Mouse (Mus musculus): ENCODE data around the gene Tram2. TPM values are rescaled to one million over a fixed set of nuclear protein-coding genes. Genes with fewer than 3 reads are reported as not detected.

Gene Tram2
- polyA plus RNA-seq, 1 experiment from 2014 or later: 3.6 TPM

DNA sequence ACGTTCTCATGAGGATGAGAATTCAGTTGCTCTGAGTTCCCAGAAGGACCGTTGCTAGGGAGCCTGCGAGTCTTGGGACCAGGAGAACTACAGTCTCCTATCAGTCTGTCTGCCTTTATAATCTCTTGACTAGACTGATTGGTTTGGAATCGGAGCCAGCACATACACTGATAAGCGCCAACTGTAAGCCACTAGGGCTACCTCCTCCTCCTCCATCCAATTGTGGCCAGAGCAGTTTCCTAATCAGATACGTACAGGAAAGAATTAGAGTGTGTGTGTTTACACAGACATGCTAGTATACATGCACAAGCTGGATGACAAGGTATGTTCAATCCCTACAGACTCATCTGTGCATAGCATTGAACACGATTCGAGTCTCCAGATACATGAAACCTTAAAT lies 30.6 kb downstream of the Tram2 start:
- Histone ChIP-seq H3K27ac (replicated peaks) (no peak overlapping the region), H3K36me3 (ENCODE audit: control insufficient read depth, insufficient read depth, low read length) (no peaks in the 10 kb centered on the region)
- 77% methylated on average over 8 of the region's 8 CpGs for WGBS

DNA sequence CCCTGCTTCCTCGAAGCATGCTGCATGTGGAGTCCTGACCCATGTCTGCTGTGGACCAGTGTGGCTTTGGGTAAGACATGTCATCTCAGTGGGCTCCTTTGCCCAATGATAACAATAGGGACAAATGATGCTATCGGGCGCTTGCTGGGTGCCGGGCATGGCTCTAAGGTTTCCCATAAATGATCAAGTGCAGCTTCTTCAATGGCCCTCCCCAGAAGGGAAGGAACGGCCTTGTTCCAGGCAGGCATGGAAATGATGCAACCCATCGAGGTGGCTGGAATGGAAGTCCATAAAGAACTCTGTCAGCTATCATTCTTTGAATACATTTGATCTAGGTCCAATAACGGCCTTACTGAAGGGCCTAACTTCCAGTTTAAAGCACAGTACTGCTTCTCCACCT lies 36.6 kb downstream of the Tram2 start:
- Histone ChIP-seq H3K4me1 (replicated peaks; ENCODE audit: control insufficient read depth, insufficient read depth) (no peaks in the 10 kb centered on the region), H3K9me3 (ENCODE audit: control insufficient read depth, low read length) (no peaks in the 10 kb centered on the region), H3K27me3 (ENCODE audit: control insufficient read depth, insufficient read depth, low read length) (no peaks in the 10 kb centered on the region), H3K9ac (ENCODE audit: low read length) (no peak overlapping the region), H3K4me3 (ENCODE audit: low read depth, low read length) (no peak overlapping the region), H3K27ac (replicated peaks) (no peak overlapping the region), H3K4me2 (replicated peaks; ENCODE audit: low read depth) (no peak overlapping the region), H3K36me3 (ENCODE audit: control insufficient read depth, insufficient read depth, low read length) (no peaks in the 10 kb centered on the region)
- ATAC-seq (ENCODE audit: low FRiP score, low TSS enrichment) (no peak), DNase-seq (ENCODE audit: low spot score) (no peak)
- TF ChIP-seq EP300 (optimal IDR thresholded peaks at IDR 0.05): no peak
- no peak for TF ChIP-seq CTCF (IDR thresholded peaks at IDR 0.05; ENCODE audit: low read depth)
- WGBS: 84% methylated on average over 7 of the region's 7 CpGs

More for the DNA sequence above, 30.6 kb downstream of the Tram2 start:
- TF ChIP-seq EP300 (optimal IDR thresholded peaks at IDR 0.05) (no peak), CTCF (IDR thresholded peaks at IDR 0.05; ENCODE audit: low read depth) (no peak)
- H3K4me3 ChIP-seq (ENCODE audit: low read depth, low read length): no peak overlapping the region
- ATAC-seq (ENCODE audit: low FRiP score, low TSS enrichment) (no peak), DNase-seq (ENCODE audit: low spot score) (no peak)
- H3K9me3 ChIP-seq (ENCODE audit: control insufficient read depth, low read length): no peaks in the 10 kb centered on the region
- H3K4me2 ChIP-seq (replicated peaks; ENCODE audit: low read depth): no peak overlapping the region
- no peaks in the 10 kb centered on the region for H3K27me3 ChIP-seq (ENCODE audit: control insufficient read depth, insufficient read depth, low read length)
- H3K9ac ChIP-seq (ENCODE audit: low read length): no peak overlapping the region
- no peaks in the 10 kb centered on the region; the same call in 1 of the 2 replicates for H3K4me1 ChIP-seq (replicated peaks; ENCODE audit: control insufficient read depth, insufficient read depth)

- H3K9me3 ChIP-seq (ENCODE audit: control insufficient read depth, low read length): no peaks in the 10 kb centered on the region
- H3K27me3 ChIP-seq (ENCODE audit: control insufficient read depth, insufficient read depth, low read length): no peaks in the 10 kb centered on the region
- H3K4me1 ChIP-seq (replicated peaks; ENCODE audit: control insufficient read depth, insufficient read depth): no peaks in the 10 kb centered on the region
- H3K9ac ChIP-seq (ENCODE audit: low read length): no peak overlapping the region
- 44% methylated on average over 7 of the region's 7 CpGs for WGBS
- no peak overlapping the region for H3K4me2 ChIP-seq (replicated peaks; ENCODE audit: low read depth)
- no peak overlapping the region for H3K27ac ChIP-seq (replicated peaks)
- H3K4me3 ChIP-seq (ENCODE audit: low read depth, low read length): no peak overlapping the region
- ATAC-seq (ENCODE audit: low FRiP score, low TSS enrichment) (0 out of 2 replicates have a peak, but pooled peaks have one; percentile 58), DNase-seq (ENCODE audit: low spot score) (no peak)
- no peaks in the 10 kb centered on the region for H3K36me3 ChIP-seq (ENCODE audit: control insufficient read depth, insufficient read depth, low read length)
- TF ChIP-seq EP300 (optimal IDR thresholded peaks at IDR 0.05) (no peak), CTCF (IDR thresholded peaks at IDR 0.05; ENCODE audit: low read depth) (no peak)
Measured at GRCm38 (mm10) chr1:21040610-21041326, 38.3 kb downstream of the Tram2 start.

DNA sequence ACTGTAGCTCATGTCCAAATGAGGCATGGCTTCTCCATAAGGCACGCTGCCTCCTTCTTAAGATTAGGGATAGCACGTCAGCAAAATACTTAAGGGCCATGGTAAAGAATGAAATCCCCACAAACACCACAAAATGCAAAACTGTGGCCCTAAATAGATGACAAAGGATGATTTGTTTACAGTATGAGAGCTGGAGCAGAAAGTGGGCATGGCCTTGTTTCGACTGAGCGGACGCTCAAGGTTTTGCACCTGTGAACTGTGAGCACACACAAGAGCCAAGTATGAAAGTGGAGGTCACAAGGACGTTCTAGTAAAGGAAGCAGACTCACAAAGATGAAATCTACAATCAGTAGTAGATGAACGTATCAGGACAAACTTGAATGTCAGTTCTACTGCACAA lies 38.9 kb downstream of the Tram2 start:
- DNase-seq (ENCODE audit: low spot score) (no peak), ATAC-seq (ENCODE audit: low FRiP score, low TSS enrichment) (no peak)
- Histone ChIP-seq H3K9ac (ENCODE audit: low read length) (no peak overlapping the region), H3K36me3 (ENCODE audit: control insufficient read depth, insufficient read depth, low read length) (no peaks in the 10 kb centered on the region), H3K27ac (replicated peaks) (no peak overlapping the region), H3K4me2 (replicated peaks; ENCODE audit: low read depth) (no peak overlapping the region), H3K4me3 (ENCODE audit: low read depth, low read length) (no peak overlapping the region), H3K4me1 (replicated peaks; ENCODE audit: control insufficient read depth, insufficient read depth) (no peaks in the 10 kb centered on the region), H3K9me3 (ENCODE audit: control insufficient read depth, low read length) (no peaks in the 10 kb centered on the region), H3K27me3 (ENCODE audit: control insufficient read depth, insufficient read depth, low read length) (no peaks in the 10 kb centered on the region)
- WGBS: 77% methylated on average over 7 of the region's 7 CpGs
- TF ChIP-seq EP300 (optimal IDR thresholded peaks at IDR 0.05): no peak
- TF ChIP-seq CTCF (IDR thresholded peaks at IDR 0.05; ENCODE audit: low read depth): no peak

- Histone ChIP-seq H3K9ac (ENCODE audit: low read length) (no peak overlapping the region), H3K27me3 (ENCODE audit: control insufficient read depth, insufficient read depth, low read length) (no peaks in the 10 kb centered on the region), H3K4me3 (ENCODE audit: low read depth, low read length) (no peak overlapping the region), H3K4me1 (replicated peaks; ENCODE audit: control insufficient read depth, insufficient read depth) (no peaks in the 10 kb centered on the region), H3K9me3 (ENCODE audit: control insufficient read depth, low read length) (no peaks in the 10 kb centered on the region), H3K36me3 (ENCODE audit: control insufficient read depth, insufficient read depth, low read length) (no peaks in the 10 kb centered on the region), H3K27ac (replicated peaks) (no peak overlapping the region), H3K4me2 (replicated peaks; ENCODE audit: low read depth) (no peak overlapping the region)
- ATAC-seq (ENCODE audit: low FRiP score, low TSS enrichment): no peak
- TF ChIP-seq EP300 (optimal IDR thresholded peaks at IDR 0.05) (no peak), CTCF (IDR thresholded peaks at IDR 0.05; ENCODE audit: low read depth) (no peak)
- DNase-seq (ENCODE audit: low spot score): no peak
- WGBS: 87% methylated on average over 3 of the region's 3 CpGs
Measured at GRCm38 (mm10) chr1:21039564-21039963, 39.5 kb downstream of the Tram2 start.

DNA sequence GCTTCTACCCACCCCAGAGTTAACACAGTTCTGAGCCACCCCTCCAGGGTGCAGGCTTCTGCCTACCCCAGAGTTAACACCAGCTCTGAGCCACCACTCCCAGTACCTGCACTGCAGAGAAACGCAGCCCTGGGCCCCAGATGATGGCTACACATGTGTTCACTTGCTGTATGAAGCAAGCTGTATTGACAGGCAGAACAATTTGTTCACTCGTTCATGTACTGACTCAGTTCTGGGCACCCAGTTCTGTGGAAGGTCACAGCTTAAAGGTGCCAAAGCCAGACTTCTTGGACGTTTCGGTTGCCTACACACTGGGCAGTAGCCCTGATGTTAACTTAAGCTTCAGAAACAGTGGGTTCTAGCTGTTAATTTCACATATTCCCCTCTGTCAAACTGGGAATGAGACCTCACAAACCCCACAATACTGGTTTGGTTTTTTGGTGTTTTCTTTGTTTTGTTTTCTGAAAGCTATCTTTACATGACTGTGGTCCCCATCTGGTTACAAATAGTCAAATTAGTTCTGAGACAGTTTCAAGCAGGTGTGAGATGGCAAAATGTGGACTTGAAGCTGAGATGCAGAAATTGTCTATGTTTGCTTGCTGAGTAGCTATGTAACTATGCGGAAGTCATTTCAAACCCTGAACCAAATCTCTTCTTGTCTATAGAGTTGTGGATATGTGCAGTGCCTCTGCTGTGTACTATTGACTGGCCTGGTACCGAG lies 41.0 kb downstream of the Tram2 start:
- ATAC-seq (ENCODE audit: low FRiP score, low TSS enrichment) (no peak), DNase-seq (ENCODE audit: low spot score) (no peak)
- H3K4me2 ChIP-seq (replicated peaks; ENCODE audit: low read depth): no peak overlapping the region
- H3K9me3 ChIP-seq (ENCODE audit: control insufficient read depth, low read length): no peaks in the 10 kb centered on the region
- no peak overlapping the region for H3K27ac ChIP-seq (replicated peaks)
- WGBS: 80% methylated on average over 6 of the region's 6 CpGs
- no peak overlapping the region for H3K4me3 ChIP-seq (ENCODE audit: low read depth, low read length)
- TF ChIP-seq CTCF (IDR thresholded peaks at IDR 0.05; ENCODE audit: low read depth) (no peak), EP300 (optimal IDR thresholded peaks at IDR 0.05) (no peak)
- no peaks in the 10 kb centered on the region for H3K27me3 ChIP-seq (ENCODE audit: control insufficient read depth, insufficient read depth, low read length)
- no peak overlapping the region for H3K9ac ChIP-seq (ENCODE audit: low read length)
- H3K4me1 ChIP-seq (replicated peaks; ENCODE audit: control insufficient read depth, insufficient read depth): no peaks in the 10 kb centered on the region
- no peaks in the 10 kb centered on the region for H3K36me3 ChIP-seq (ENCODE audit: control insufficient read depth, insufficient read depth, low read length)
